Mouse (Mus musculus) c-Kit-positive CD71-positive TER-119-positive erythroid progenitor cells, embryonic 14.5 days (primary cell): ENCODE results near the gene Ddx19b.
"Not testable (repeated sequence)": the region's sequence is repeated elsewhere in the genome, so short reads cannot be mapped to it uniquely, and the experiment has no call there.

Source experiments
- DNase-seq: peaks from one replicate; pipeline ENCODE4 v3.0.0-alpha.2; 2013; ENCODE audit warnings: low spot score

The Ddx19b gene

GRCm38 (mm10) chr8:111031572-111031971 lies at the start of gene Ddx19b:
TSS of gene Ddx19b (minus strand) at chr8:111031751.
- no peak for DNase-seq

- DNase-seq: no peak
Measured at GRCm38 (mm10) chr8:111079861-111080271, 48.3 kb upstream of the Ddx19b start.

- no peak for DNase-seq
Measured at GRCm38 (mm10) chr8:111079461-111079860, 47.9 kb upstream of the Ddx19b start.

- no peak for DNase-seq
Measured at GRCm38 (mm10) chr8:111075926-111076325, 44.4 kb upstream of the Ddx19b start.

- not testable (repeated sequence) for DNase-seq
Measured at GRCm38 (mm10) chr8:111068660-111069059, 37.1 kb upstream of the Ddx19b start.

GRCm38 (mm10) chr8:111067439-111067838 lies 35.9 kb upstream of the Ddx19b start:
- DNase-seq: no peak

- DNase-seq: no peak
Measured at GRCm38 (mm10) chr8:111066308-111066707, 34.8 kb upstream of the Ddx19b start.

GRCm38 (mm10) chr8:111062893-111063292 lies 31.3 kb upstream of the Ddx19b start:
- no peak for DNase-seq

- DNase-seq: peak; percentile 81
Measured at GRCm38 (mm10) chr8:111062072-111062757, 30.7 kb upstream of the Ddx19b start.

GRCm38 (mm10) chr8:111061688-111062071 lies 30.1 kb upstream of the Ddx19b start:
- DNase-seq: no peak

GRCm38 (mm10) chr8:111058946-111059572 lies 27.5 kb upstream of the Ddx19b start:
- DNase-seq: no peak

- DNase-seq: no peak
Measured at GRCm38 (mm10) chr8:111056691-111057293, 25.2 kb upstream of the Ddx19b start.

- DNase-seq: peak; percentile 92
Measured at GRCm38 (mm10) chr8:111056158-111056663, 24.7 kb upstream of the Ddx19b start, which contains the start of gene Exosc6. TSS of gene Exosc6 (plus strand) at chr8:111056339.

- DNase-seq: no peak
Measured at GRCm38 (mm10) chr8:111055661-111056060, 24.1 kb upstream of the Ddx19b start.

- DNase-seq: no peak
Measured at GRCm38 (mm10) chr8:111055031-111055634, 23.6 kb upstream of the Ddx19b start.

GRCm38 (mm10) chr8:111053827-111054518 lies 22.4 kb upstream of the Ddx19b start:
- DNase-seq: no peak

- no peak for DNase-seq
Measured at GRCm38 (mm10) chr8:111049106-111049505, 17.6 kb upstream of the Ddx19b start.

- no peak for DNase-seq
Measured at GRCm38 (mm10) chr8:111048694-111049093, 17.1 kb upstream of the Ddx19b start.

- DNase-seq: no peak
Measured at GRCm38 (mm10) chr8:111044003-111044734, 12.6 kb upstream of the Ddx19b start.

- DNase-seq: no peak
Measured at GRCm38 (mm10) chr8:111042546-111042945, 11.0 kb upstream of the Ddx19b start.

GRCm38 (mm10) chr8:111036591-111036990 lies 5.0 kb upstream of the Ddx19b start:
- no peak for DNase-seq
